Mouse (Mus musculus): ENCODE data around the gene Serpinf2.
"Not testable (repeated sequence)": the region's sequence is repeated elsewhere in the genome, so short reads cannot be mapped to it uniquely, and the experiment has no call there.

The Serpinf2 gene

DNA sequence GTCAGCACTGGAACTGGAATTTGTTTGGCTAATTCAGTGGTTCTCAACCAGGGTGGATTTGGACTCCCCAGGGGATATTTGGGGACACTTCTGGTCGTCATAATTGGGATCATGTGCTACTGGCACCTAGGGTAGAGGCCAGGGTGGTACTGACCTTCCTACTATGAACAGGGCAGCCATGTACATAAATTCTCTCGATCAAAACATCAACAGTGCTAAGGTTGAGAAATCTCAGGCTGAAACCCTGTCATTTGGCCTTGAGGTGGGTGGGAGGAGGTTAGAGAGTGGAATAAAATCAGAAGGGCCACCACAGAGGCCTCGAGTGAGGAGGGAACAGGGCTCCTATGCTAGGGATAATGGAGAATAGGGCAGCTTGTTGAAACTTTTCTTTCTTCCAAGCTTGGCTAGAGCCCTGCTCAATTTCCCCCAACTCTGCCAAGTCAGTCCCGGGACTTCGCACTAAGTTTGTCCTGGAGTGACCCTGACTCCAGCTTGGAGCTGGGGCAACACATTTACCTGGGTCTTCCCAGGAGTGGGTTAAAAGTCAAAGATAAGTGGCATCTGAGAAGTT, 19.8 kb upstream of the Serpinf2 start:
- DNase-seq (ENCODE audit: low spot score), result no peak

GRCm38 (mm10) chr11:75458628-75459041, 19.2 kb upstream of the Serpinf2 start:
- peak; percentile 17 for DNase-seq (ENCODE audit: low spot score)

- DNase-seq (ENCODE audit: low spot score), result peak; percentile 26
These were observed 18.8 kb upstream of the Serpinf2 start for GRCm38 (mm10) chr11:75458169-75458568.

GRCm38 (mm10) chr11:75456440-75456871, 17.1 kb upstream of the Serpinf2 start:
- peak; percentile 41 for DNase-seq (ENCODE audit: low spot score)

- not testable (repeated sequence) for DNase-seq (ENCODE audit: low spot score)
These were observed 16.6 kb upstream of the Serpinf2 start for GRCm38 (mm10) chr11:75455971-75456370.

DNA sequence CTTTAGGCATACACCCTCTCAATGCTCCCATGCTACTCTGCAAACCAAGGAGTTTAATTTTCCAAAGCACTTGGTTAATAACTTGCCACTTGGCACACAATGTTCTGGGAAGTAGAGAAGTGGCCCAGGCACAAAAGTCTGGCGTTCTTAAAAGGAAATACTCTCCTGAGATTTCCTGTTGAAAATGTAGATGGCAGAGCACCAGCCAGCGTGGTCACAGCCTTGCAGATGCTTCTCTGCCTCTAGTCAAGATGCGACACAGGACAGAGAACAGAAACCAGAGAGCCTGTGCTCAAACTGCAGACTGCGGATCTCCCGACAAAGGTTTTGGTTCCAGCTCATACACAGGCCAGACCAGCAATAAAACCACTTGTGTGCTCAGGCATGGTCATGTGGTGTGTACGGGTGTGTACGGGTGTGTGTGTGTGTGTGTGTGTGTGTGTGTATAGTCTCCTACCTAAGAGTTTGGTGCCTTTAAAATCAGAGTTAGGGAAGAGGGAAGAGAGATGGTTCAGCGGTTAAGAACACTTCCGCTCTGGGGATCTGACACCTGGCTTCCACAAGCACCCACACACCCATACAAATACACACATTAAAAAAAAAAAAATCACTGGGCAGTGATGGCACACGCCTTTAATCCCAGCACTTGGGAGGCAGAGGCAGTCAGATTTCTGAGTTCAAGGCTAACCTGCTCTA, 15.8 kb upstream of the Serpinf2 start:
- peak; percentile 74 for DNase-seq (ENCODE audit: low spot score)

- DNase-seq (ENCODE audit: low spot score), result peak; percentile 94
These were observed 14.9 kb upstream of the Serpinf2 start, which contains the start of gene Wdr81 for GRCm38 (mm10) chr11:75453991-75454930. TSS of gene Wdr81 (minus strand) at chr11:75454717.

DNA sequence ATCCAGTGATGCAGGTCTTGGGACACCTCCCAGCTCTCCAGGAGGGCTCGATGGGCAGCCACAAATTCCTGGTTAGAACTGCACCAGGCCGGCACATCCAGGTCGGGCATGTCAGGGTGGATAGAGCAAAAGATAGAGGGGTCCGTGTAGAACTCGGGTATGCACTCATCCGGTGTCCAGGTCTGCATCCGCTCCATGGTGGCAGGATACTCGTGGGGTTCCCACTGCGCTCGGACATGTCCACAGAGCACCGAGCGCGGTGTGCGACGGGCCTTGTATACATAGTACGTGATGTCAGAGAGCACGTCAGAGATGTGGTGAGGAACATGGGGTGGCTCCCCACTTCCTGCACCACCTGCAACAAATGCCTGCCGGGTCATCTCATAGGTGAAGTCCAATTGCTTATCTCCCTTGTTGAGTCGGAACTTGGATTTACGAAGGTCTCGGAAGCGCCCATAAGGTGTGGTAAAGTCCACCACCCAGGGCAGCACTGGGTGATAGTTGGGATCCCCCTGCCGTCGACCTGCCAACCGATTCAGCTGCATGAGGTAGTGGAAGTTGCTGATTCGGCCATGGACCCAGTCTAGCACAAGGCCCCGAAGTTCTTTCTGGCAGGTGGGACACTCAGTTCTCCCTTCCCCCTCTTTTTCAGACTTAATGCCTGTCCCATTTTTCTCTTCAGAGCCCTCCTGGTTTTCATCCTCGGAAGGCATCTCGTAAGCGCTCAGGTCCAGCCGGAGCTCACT, 13.6 kb upstream of the Serpinf2 start:
- DNase-seq (ENCODE audit: low spot score), result no peak

DNA sequence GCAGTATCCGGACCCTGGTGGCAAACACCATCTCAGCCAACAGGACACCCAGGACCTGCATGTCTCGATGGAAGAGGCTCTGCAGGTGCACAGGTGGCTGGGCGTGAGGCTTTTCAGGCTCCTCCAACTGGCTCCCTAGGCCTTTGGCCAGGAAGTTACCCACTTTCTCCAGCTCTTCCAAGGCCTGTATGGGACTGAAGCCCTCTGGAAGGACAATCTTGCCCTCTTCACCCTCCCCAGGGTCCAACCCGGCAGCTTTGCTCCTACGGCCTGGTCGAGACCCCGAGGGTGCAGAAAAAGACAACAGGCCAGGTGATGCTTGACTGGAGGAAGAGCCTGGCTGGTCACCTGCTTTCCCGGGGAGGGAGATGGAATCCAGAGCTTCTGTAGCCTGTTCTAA, 12.7 kb upstream of the Serpinf2 start:
- no peak for DNase-seq (ENCODE audit: low spot score)

DNA sequence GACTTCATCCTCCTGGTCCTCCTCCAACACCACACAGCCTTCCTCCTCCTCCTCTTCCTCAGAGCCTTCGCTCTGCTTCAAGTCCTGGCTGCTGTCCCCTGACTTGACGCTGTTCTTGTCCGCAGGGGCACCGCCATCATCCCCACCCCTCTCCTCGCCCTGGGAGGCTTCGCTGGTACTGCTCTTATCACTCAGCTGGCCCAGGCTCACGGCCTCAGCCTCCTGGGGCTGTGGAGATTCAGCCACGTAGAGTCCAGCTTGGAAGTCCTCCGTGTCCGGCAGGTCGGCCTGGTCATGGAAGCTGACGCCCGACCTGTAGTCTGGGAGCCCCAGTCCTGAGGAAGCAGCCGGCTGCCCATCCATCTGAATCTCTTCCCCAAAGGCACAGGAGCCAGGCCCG, 11.5 kb upstream of the Serpinf2 start:
- DNase-seq (ENCODE audit: low spot score), result no peak

- peak; percentile 49 for DNase-seq (ENCODE audit: low spot score)
These were observed 11.0 kb upstream of the Serpinf2 start for GRCm38 (mm10) chr11:75450304-75450908.

GRCm38 (mm10) chr11:75449695-75450094, 10.3 kb upstream of the Serpinf2 start:
- no peak for DNase-seq (ENCODE audit: low spot score)

DNA sequence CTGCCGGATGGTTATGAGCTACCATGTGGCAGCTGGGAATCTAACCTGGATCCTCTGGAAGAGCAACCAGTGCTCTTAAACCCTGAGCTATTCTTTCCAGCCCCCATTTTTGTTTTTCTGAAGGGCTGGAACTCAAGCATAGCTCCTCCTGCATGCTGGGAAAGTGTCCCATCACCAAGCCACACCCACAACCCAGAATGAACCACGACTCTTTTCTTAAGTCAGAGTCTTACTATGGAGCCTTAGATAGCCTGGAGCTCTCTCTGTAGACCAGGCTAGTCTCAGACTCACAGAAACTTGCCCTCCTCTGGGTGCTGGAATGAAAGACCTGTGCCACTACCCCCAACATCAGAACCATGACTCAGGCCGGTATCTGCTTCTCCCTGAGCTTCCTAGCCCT, 9.2 kb upstream of the Serpinf2 start:
- no peak for DNase-seq (ENCODE audit: low spot score)

GRCm38 (mm10) chr11:75443711-75444110, 4.3 kb upstream of the Serpinf2 start:
- DNase-seq (ENCODE audit: low spot score), result no peak

GRCm38 (mm10) chr11:75441601-75442000, 2.2 kb upstream of the Serpinf2 start:
- no peak for DNase-seq (ENCODE audit: low spot score)

GRCm38 (mm10) chr11:75441034-75441433, 1.6 kb upstream of the Serpinf2 start:
- DNase-seq (ENCODE audit: low spot score), result no peak

- DNase-seq (ENCODE audit: low spot score), result no peak
These were observed 560 bp upstream of the Serpinf2 start for GRCm38 (mm10) chr11:75439951-75440350.

- no peak for DNase-seq (ENCODE audit: low spot score)
These were observed 587 bp downstream of the Serpinf2 start for GRCm38 (mm10) chr11:75438804-75439203.

- DNase-seq (ENCODE audit: low spot score), result no peak
These were observed 1.2 kb downstream of the Serpinf2 start for GRCm38 (mm10) chr11:75438194-75438593.

GRCm38 (mm10) chr11:75434138-75434537, 5.3 kb downstream of the Serpinf2 start:
- no peak for DNase-seq (ENCODE audit: low spot score)

GRCm38 (mm10) chr11:75431307-75431706, 8.1 kb downstream of the Serpinf2 start:
- no peak for DNase-seq (ENCODE audit: low spot score)

All from lung, postnatal 25 days (tissue).